Mouse (Mus musculus): ENCODE measurements around the gene Cd44.

GRCm38 (mm10) chr2:102829201-102829600 lies 72.3 kb downstream of the Cd44 start:
- TF ChIP-seq CTCF (IDR thresholded peaks at IDR 0.05; ENCODE audit: control insufficient read depth, insufficient read depth, insufficient read length) (no peak), MYOG (IDR thresholded peaks at IDR 0.05; ENCODE audit: control insufficient read depth, extremely low read depth, insufficient read length) (no peak), FOSL1 (IDR thresholded peaks at IDR 0.05; ENCODE audit: insufficient read depth, low read length, poor library complexity, severe bottlenecking) (no peak), MAX (IDR thresholded peaks at IDR 0.05) (no peak), USF1 (IDR thresholded peaks at IDR 0.05; ENCODE audit: low read depth) (no peak), CEBPB (IDR thresholded peaks at IDR 0.05; ENCODE audit: low read depth) (no peak), MYOD1 (IDR thresholded peaks at IDR 0.05; ENCODE audit: control insufficient read depth, insufficient read length, low read depth) (no peak)
